Mouse (Mus musculus) forebrain, embryonic 14.5 days (tissue): ENCODE data around the gene Slc27a5. TPM values are rescaled to one million over a fixed set of nuclear protein-coding genes. Genes with fewer than 3 reads are reported as not detected.

Experiments
- ATAC-seq: fragments of 200-750 bp; cut with Nextera tagmentation; 2 replicates; pipeline ENCODE4 v1.8.0; 2017; ENCODE audit warnings: mild to moderate bottlenecking, moderate library complexity
- DNase-seq: peaks from one replicate; pipeline ENCODE4 v3.0.0-alpha.2; 2015; ENCODE audit warnings: low spot score
- H3K27ac ChIP-seq: fragments of 300-500 bp; sonication (generic); 2 replicates; pipeline ENCODE4 v1.5.1; 2014; ENCODE audit warnings: low read depth, mild to moderate bottlenecking, control low read depth, low read length, moderate library complexity
- H3K27me3 ChIP-seq: fragments of 300-500 bp; sonication (generic); replicated peaks from 2 replicates; pipeline ENCODE4 v1.6.1; 2014; ENCODE audit warnings: low read length, control low read depth, mixed read lengths; ENCODE audit not compliant: control insufficient read depth, insufficient read depth
- H3K36me3 ChIP-seq: fragments of 300-500 bp; sonication (generic); 2 replicates; pipeline ENCODE4 v1.6.1; 2014; ENCODE audit warnings: low read length, control low read depth; ENCODE audit not compliant: control insufficient read depth, insufficient read depth
- H3K4me1 ChIP-seq: fragments of 300-500 bp; sonication (generic); 2 replicates; pipeline ENCODE4 v1.6.1; 2014; ENCODE audit warnings: antibody characterized with exemption, low read length, control low read depth; ENCODE audit not compliant: control insufficient read depth, insufficient read depth
- H3K4me2 ChIP-seq: fragments of 300-500 bp; sonication (generic); 2 replicates; pipeline ENCODE4 v1.6.1; 2014; ENCODE audit warnings: mild to moderate bottlenecking, control low read depth, low read length
- H3K4me3 ChIP-seq: fragments of 300-500 bp; sonication (generic); 2 replicates; pipeline ENCODE4 v1.5.1; 2014; ENCODE audit warnings: low read depth, low read length, control low read depth
- H3K9ac ChIP-seq: fragments of 300-500 bp; sonication (generic); 2 replicates; pipeline ENCODE4 v1.6.1; 2014; ENCODE audit warnings: mild to moderate bottlenecking, low read length, control low read depth, moderate library complexity
- H3K9me3 ChIP-seq: fragments of 300-500 bp; sonication (generic); replicated peaks from 2 replicates; pipeline ENCODE4 v1.6.1; 2016; ENCODE audit warnings: low read length, control low read depth, mixed read lengths; ENCODE audit not compliant: control insufficient read depth
- WGBS: fragments of 180-500 bp; shearing (Covaris S2); extraction: QIAGEN DNeasy Blood & Tissue Kit; methylation state at CpG from one replicate; pipeline ENCODE4 v1.1.7; 2014; 5-methylcytosine and 5-hydroxymethylcytosine counted together
- polyA plus RNA-seq: library from polyadenylated mRNA; unstranded; fragments of >200 nt; fragmentation: Nextera tagmentation; extraction: Ambion mirVana; gene quantifications from 2 replicates; pipeline ENCODE4 v1.2.1, GENCODE M21; 2014

Gene Slc27a5
- polyA plus RNA-seq, 1 experiment from 2014 or later: 0.10 TPM

DNA sequence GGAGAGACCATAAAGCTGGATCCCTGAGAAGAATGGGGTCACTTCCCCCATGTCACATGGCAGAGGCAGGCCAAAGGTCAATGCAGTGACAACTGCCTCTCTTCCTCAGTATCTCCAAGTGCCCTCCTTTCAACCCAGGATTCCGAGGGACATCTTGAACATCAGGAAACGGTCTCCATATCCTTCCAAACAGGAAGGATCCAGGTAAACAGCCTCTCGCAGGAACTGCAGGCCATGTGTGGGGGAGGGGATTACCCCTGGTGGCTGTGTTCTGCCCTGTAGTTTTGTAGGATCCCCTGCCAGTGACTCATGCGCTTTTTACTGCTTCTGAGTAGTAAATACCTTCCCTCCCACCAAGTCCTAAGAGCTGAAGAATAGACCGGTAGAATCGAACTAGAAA is 18.2 kb downstream of the Slc27a5 start:
- Histone ChIP-seq H3K4me3 (no peak overlapping the region), H3K27me3 (no peaks in the 10 kb centered on the region), H3K9ac (no peak overlapping the region), H3K36me3 (peaks cover 7% of the 10 kb centered on the region; the same call in 1 of the 2 replicates), H3K27ac (no peak overlapping the region), H3K9me3 (no peaks in the 10 kb centered on the region), H3K4me2 (no peak overlapping the region), H3K4me1 (peaks cover 10% of the 10 kb centered on the region; the same call in 1 of the 2 replicates)
- ATAC-seq (no peak), DNase-seq (no peak)
- WGBS: 80% methylated on average over 6 of the region's 6 CpGs

DNA sequence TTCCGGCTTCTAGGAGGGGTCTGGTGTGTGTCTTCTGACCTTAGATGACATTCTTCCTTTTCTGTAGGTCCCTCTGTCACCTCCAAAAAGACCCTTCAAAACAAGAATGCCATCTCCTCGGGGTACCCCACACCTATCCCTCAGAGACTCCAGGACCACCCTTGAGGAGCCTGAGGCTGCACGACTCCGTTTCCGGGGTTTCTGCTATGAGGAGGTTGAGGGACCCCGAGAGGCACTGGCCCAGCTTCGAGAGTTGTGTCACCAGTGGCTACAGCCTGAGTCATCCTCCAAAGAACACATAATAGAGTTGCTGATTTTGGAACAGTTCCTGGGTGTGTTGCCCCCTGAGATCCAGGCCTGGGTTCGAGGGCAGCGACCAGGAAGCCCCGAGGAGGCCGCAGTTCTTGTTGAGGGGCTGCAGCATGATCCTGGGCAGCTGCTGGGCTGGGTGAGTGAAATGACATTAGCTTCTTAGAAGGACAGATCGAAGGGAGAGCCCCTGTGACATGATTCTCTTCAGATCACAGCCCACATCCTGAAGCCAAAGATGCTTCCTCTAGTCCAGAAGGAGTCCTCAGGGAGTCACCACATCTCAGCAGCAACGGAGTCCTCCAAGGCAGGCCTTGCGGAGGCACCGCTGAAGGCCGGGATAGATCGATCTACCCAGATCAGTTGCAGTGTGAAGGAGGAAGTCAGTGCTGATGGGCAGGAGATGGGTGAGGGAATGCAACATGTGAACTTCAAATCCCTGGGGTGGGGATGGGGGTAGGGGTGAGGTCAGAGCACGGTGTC is 18.9 kb downstream of the Slc27a5 start:
- H3K27me3 ChIP-seq: no peaks in the 10 kb centered on the region
- peak overlapping the region; percentile 76 for H3K4me2 ChIP-seq
- H3K27ac ChIP-seq: no peak overlapping the region
- no peaks in the 10 kb centered on the region for H3K9me3 ChIP-seq
- DNase-seq (no peak), ATAC-seq (no peak)
- H3K9ac ChIP-seq: peak overlapping the region; percentile 75; the same call in 1 of the 2 replicates
- 93% methylated on average over 18 of the region's 18 CpGs for WGBS
- H3K36me3 ChIP-seq: peaks cover 7% of the 10 kb centered on the region; the same call in 1 of the 2 replicates
- H3K4me1 ChIP-seq: peaks cover 10% of the 10 kb centered on the region; the same call in 1 of the 2 replicates
- H3K4me3 ChIP-seq: no peak overlapping the region

DNA sequence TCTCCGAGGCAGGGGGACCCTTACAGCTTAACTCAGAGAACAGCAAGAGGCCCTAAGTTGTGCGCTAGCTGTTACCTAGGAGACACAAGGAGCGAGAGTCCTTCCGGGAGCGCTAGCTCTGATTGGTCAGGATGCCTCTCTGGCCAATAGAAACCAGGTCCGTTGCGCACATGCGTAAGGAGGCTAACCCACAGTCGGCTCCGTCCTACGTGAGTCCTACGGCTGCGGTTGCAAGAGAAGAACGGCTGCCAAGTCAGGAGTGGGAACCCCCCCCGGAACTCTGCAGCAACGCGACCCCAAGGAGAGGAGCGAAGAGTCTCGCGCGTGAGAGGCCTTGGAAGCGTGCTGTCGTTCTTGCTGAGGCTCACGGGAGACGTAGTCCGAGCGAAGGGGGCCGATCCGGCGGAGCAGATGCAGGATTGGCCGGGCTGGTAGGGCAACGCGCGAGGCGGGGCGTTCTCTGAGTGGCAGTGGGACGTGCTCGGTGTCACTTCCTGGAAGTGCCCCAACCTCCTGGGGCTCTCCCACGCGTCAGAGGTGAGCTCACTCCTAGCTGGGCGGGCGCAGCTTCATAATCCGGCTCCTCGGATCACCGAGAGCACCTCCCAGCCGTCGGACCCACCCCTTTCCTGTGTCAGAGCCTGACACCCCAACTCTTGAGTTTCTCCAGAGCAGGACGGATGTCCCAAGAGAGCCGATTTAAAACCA is 20.2 kb downstream of the Slc27a5 start, which contains the start of gene Zfp446:
Zfp446 (plus strand) TSS at position 167 of the 708 bp plus-strand sequence.
- peak; percentile 99 for ATAC-seq
- Histone ChIP-seq H3K4me2 (peak within 1 kb of the TSS; percentile 76), H3K4me1 (peaks cover 10% of the 10 kb centered on the region; the same call in 1 of the 2 replicates), H3K9me3 (no peaks in the 10 kb centered on the region), H3K4me3 (peak within 1 kb of the TSS; percentile 48), H3K36me3 (peaks cover 13% of the 10 kb centered on the region; the same call in 1 of the 2 replicates), H3K9ac (peak within 1 kb of the TSS; percentile 75), H3K27me3 (no peaks in the 10 kb centered on the region), H3K27ac (peak within 1 kb of the TSS; percentile 92)
- WGBS: under 1% methylated on average over 49 of the region's 49 CpGs
- peak; percentile 99 for DNase-seq

DNA sequence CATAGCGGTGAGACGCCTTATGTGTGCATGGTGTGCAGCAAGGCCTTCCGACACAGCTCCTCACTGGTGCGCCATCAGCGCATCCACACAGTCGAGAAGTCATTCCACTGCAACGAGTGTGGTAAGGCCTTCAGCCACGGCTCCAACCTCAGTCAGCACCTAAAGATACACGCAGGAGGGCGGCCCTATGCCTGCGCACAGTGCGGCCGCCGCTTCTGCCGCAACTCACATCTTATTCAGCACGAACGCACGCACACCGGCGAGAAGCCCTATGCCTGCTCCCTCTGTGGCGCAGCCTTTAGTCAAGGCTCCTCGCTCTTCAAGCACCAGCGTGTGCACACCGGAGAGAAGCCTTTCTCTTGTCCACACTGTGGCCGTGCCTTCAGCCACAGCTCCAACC is 27.1 kb downstream of the Slc27a5 start:
- peaks cover 10% of the 10 kb centered on the region; the same call in 1 of the 2 replicates for H3K4me1 ChIP-seq
- no peak overlapping the region for H3K4me3 ChIP-seq
- no peak overlapping the region for H3K9ac ChIP-seq
- H3K27ac ChIP-seq: no peak overlapping the region
- H3K9me3 ChIP-seq: no peaks in the 10 kb centered on the region
- 94% methylated on average over 25 of the region's 25 CpGs for WGBS
- DNase-seq (no peak), ATAC-seq (no peak)
- H3K36me3 ChIP-seq: peaks cover 46% of the 10 kb centered on the region
- no peaks in the 10 kb centered on the region for H3K27me3 ChIP-seq
- no peak overlapping the region for H3K4me2 ChIP-seq

DNA sequence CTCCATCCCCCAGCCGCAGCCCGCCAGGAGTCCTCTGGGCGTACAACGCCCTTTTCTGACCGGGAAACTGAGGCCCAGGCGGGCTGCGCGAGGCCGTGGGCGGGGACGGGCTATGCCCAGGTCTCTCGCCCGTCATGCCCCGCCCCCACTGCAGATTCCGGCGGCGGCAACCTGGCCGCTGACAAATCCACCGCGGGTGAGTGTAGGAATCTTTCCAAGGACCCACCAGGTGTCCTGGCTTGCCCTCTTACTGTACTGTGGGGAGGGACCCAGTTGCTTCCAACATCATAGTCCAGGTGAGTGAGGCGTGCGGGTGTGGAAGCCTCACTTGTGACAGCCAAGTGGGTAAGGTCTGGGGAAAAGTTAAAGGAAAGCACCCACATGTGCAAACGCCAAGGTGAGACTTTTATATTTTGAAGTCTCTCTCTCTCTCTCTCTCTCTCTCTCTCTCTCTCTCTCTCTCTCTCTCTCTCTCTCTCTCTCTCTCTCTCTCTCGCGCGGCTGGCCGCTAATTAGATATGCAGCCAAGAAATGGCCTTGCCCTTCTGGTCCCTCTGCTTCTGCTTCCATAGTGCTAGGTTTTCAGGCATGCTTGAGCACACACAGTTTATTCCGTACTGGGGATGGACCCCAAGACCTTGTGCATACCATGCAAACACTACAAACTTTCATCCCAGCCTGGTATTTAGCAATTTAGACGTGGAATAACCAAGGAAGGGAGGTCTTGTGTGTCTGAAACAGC is 31.7 kb downstream of the Slc27a5 start:
- Histone ChIP-seq H3K36me3 (peaks cover 25% of the 10 kb centered on the region), H3K4me2 (peak overlapping the region; percentile 93), H3K4me1 (peaks cover 15% of the 10 kb centered on the region), H3K27me3 (no peaks in the 10 kb centered on the region), H3K27ac (peak overlapping the region; percentile 88), H3K4me3 (peak overlapping the region; percentile 83), H3K9ac (peak overlapping the region; percentile 94), H3K9me3 (no peaks in the 10 kb centered on the region)
- WGBS: under 1% methylated on average over 26 of the region's 29 CpGs
- DNase-seq (peak; percentile 43), ATAC-seq (peak; percentile 60)

DNA sequence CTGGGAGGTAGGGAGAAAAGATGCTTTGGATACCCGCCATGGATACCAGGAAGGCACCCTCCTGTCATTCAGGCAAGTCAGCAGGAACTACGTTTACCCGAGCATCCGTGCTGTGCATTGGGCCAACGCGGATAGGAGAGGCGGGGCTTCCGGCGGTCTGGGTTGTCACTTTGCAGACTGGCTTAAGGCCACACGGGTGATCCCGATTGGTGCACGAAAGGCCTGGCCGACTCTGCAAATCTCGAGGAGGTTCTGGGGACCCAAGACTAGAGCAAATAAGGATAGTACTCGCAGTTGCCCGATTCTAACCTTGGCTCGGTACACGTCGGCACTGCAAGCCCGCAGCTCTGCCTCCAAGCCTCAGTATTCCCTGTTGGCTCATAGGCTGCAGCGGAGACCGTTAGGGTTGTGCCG is 32.3 kb downstream of the Slc27a5 start, which contains the start of gene Zfp324:
Zfp324 (plus strand) TSS at position 161 of the 414 bp plus-strand sequence.
- WGBS: under 1% methylated on average over 23 of the region's 23 CpGs
- H3K27me3 ChIP-seq: no peaks in the 10 kb centered on the region
- H3K4me3 ChIP-seq: peak within 1 kb of the TSS; percentile 83
- peaks cover 15% of the 10 kb centered on the region for H3K4me1 ChIP-seq
- peak within 1 kb of the TSS; percentile 94 for H3K9ac ChIP-seq
- ATAC-seq: peak; percentile 93
- H3K4me2 ChIP-seq: peak within 1 kb of the TSS; percentile 93
- no peaks in the 10 kb centered on the region for H3K9me3 ChIP-seq
- H3K36me3 ChIP-seq: peaks cover 19% of the 10 kb centered on the region
- peak; percentile 95 for DNase-seq
- H3K27ac ChIP-seq: peak within 1 kb of the TSS; percentile 88

DNA sequence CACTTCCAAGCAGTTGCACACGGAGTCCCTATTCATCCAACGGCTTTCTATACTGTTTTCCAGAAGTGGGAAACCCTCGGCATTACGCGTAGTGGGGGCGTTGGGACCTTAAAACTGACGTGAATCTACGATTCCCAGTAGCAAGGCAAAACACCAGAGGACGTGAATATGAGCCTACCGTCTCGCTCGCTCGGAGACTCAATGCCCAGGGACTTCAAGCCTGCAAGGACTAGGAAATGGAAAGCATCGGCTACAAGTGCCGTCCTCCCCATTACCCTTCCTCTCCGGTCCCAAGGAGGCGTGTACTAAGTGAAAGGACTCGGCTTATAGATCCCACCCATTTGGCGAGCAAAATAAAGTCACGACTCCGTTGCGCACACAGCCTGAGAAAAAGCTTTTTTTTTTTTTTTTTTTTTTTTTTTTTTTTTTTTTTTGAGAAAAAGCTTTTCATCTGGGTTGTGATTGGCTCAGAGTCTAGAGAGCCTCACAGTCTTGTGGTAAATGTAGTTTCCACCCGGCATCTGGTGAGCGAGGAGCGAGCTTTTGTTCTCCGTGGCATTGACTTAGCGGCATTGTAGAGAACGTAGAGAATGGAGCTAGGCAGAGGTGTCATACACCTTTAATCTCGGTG is 36.4 kb downstream of the Slc27a5 start:
- Histone ChIP-seq H3K4me2 (peak overlapping the region; percentile 57), H3K27me3 (no peaks in the 10 kb centered on the region), H3K9me3 (no peaks in the 10 kb centered on the region), H3K4me3 (peak overlapping the region; percentile 39), H3K27ac (peak overlapping the region; percentile 76), H3K9ac (peak overlapping the region; percentile 68), H3K4me1 (peaks cover 6% of the 10 kb centered on the region), H3K36me3 (no peaks in the 10 kb centered on the region)
- ATAC-seq: peak; percentile 80
- WGBS: 2% methylated on average over 29 of the region's 29 CpGs
- DNase-seq: peak; percentile 96

DNA sequence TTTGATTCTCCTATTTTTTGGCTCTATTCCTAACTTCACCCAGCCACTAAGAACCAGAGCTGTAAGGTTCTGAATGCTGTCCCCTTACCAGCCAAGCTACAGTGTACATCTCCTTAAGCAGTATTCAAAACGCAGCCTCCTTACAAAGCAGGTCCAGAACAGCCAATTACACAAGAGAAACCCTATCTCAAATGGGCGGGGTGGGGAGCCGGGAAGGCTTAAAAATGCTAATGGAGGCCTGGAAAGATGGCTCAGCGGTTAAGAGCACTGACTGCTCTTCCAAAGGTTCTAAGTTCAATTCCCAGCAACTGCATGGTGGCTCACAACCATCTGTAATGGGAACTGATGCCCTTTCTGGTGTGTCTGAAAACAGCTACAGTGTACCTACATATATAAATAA is 38.3 kb downstream of the Slc27a5 start:
- Histone ChIP-seq H3K4me1 (no peaks in the 10 kb centered on the region), H3K9me3 (no peaks in the 10 kb centered on the region), H3K27me3 (no peaks in the 10 kb centered on the region), H3K27ac (no peak overlapping the region), H3K9ac (no peak overlapping the region), H3K4me3 (no peak overlapping the region), H3K4me2 (no peak overlapping the region), H3K36me3 (no peaks in the 10 kb centered on the region)
- no peak for DNase-seq
- 15% methylated on average over 4 of the region's 4 CpGs for WGBS
- no peak for ATAC-seq
